Mouse (Mus musculus) hindbrain, postnatal 0 days (tissue): ENCODE results near the gene Scn2b. TPM values are rescaled to one million over a fixed set of nuclear protein-coding genes. Genes with fewer than 3 reads are reported as not detected.

Experiments
- ATAC-seq: fragments of 200-750 bp; cut with Nextera tagmentation; 2 replicates; pipeline ENCODE4 v1.8.0; 2017; ENCODE audit warnings: mild to moderate bottlenecking, moderate TSS enrichment, moderate library complexity
- DNase-seq: peaks from one replicate; pipeline ENCODE4 v3.0.0-alpha.2; 2015; ENCODE audit warnings: low spot score
- H3K27ac ChIP-seq: fragments of 300-500 bp; sonication (generic); 2 replicates; pipeline ENCODE4 v1.5.1; 2014; ENCODE audit warnings: mild to moderate bottlenecking
- H3K27me3 ChIP-seq: fragments of 300-500 bp; sonication (generic); 2 replicates; pipeline ENCODE4 v1.6.1; 2014; ENCODE audit warnings: low read length, mixed read lengths; ENCODE audit not compliant: insufficient read depth
- H3K36me3 ChIP-seq: fragments of 300-500 bp; sonication (generic); 2 replicates; pipeline ENCODE4 v1.6.1; 2014; ENCODE audit warnings: low read length, mixed read lengths; ENCODE audit not compliant: insufficient read depth
- H3K4me1 ChIP-seq: fragments of 300-500 bp; sonication (generic); 2 replicates; pipeline ENCODE4 v1.6.1; 2014; ENCODE audit warnings: antibody characterized with exemption, low read length, mixed read lengths; ENCODE audit not compliant: insufficient read depth
- H3K4me2 ChIP-seq: fragments of 300-500 bp; sonication (generic); 2 replicates; pipeline ENCODE4 v1.6.1; 2014; ENCODE audit warnings: low read depth, mild to moderate bottlenecking, low read length, moderate library complexity, mixed read lengths
- H3K4me3 ChIP-seq: fragments of 300-500 bp; sonication (generic); 2 replicates; pipeline ENCODE4 v1.5.1; 2014; ENCODE audit warnings: low read length
- H3K9ac ChIP-seq: fragments of 300-500 bp; sonication (generic); replicated peaks from 2 replicates; pipeline ENCODE4 v1.6.1; 2014; ENCODE audit warnings: mild to moderate bottlenecking, low read length, moderate library complexity, mixed read lengths
- H3K9me3 ChIP-seq: fragments of 300-500 bp; sonication (generic); 2 replicates; pipeline ENCODE4 v1.6.1; 2016; ENCODE audit warnings: low read length, mixed read lengths
- CTCF ChIP-seq: IDR thresholded peaks from 2 replicates; pipeline ENCODE4 v1.5.1; 2016; ENCODE audit warnings: antibody characterized with exemption, control low read depth, low read depth
- WGBS: fragments of 180-500 bp; shearing (Covaris S2); extraction: QIAGEN DNeasy Blood & Tissue Kit; methylation state at CpG from one replicate; pipeline ENCODE4 v1.1.7; 2014; 5-methylcytosine and 5-hydroxymethylcytosine counted together
- polyA plus RNA-seq: library from polyadenylated mRNA; unstranded; fragments of >200 nt; fragmentation: Nextera tagmentation; extraction: Ambion mirVana; gene quantifications from 2 replicates; pipeline ENCODE4 v1.2.1, GENCODE M21; 2015
- total RNA-seq: library from RNA; depleted of rRNA; stranded (reverse); fragments of >200 nt; gene quantifications from 2 replicates; pipeline ENCODE4 v1.2.3, GENCODE M21; 2014

Scn2b gene
- total and polyA plus RNA-seq, 2 experiments from 2014 or later, result 9.0 to 14.3 TPM

- no peak overlapping the region for H3K9ac ChIP-seq
- no peak overlapping the region for H3K4me2 ChIP-seq
- H3K36me3 ChIP-seq, result no peaks in the 10 kb centered on the region
- H3K27me3 ChIP-seq, result no peaks in the 10 kb centered on the region
- no peak overlapping the region for H3K4me3 ChIP-seq
- WGBS, result 47% methylated on average over 3 of the region's 3 CpGs
- ATAC-seq (no peak), DNase-seq (no peak)
- H3K9me3 ChIP-seq, result no peaks in the 10 kb centered on the region
- no peak overlapping the region for H3K27ac ChIP-seq
- TF ChIP-seq CTCF, result no peak
- no peaks in the 10 kb centered on the region for H3K4me1 ChIP-seq
Measured at GRCm38 (mm10) chr9:45098426-45098825, 19.2 kb upstream of the Scn2b start.

DNA sequence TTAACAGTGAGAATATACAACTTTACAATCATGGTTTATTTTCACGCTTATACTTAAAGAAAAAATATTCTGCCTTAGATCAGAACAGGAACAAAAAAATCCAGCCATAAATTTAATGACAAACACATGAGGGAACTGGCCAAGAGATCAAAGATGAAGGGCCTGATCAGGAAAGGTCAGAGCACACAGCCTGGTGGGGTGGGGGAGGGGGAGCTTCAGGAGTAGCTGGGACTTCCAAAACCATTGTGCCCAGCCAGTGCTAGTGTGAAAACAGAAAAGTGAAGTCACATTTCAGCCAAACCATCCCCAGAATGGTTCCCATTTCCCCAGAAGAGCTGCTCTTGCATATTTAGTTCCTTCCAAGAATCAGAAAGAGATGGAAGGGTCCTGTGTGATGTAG, 15.1 kb upstream of the Scn2b start:
- no peaks in the 10 kb centered on the region for H3K9me3 ChIP-seq
- no peaks in the 10 kb centered on the region for H3K36me3 ChIP-seq
- no peak overlapping the region for H3K9ac ChIP-seq
- TF ChIP-seq CTCF, result no peak
- no peak overlapping the region for H3K27ac ChIP-seq
- H3K4me1 ChIP-seq, result no peaks in the 10 kb centered on the region
- no peak overlapping the region for H3K4me2 ChIP-seq
- WGBS, result 95% methylated on average over 1 of the region's 1 CpGs
- DNase-seq (no peak), ATAC-seq (no peak)
- no peak overlapping the region for H3K4me3 ChIP-seq
- H3K27me3 ChIP-seq, result no peaks in the 10 kb centered on the region

- H3K4me2 ChIP-seq, result no peak overlapping the region
Measured at GRCm38 (mm10) chr9:45103211-45103979, 14.2 kb upstream of the Scn2b start.

GRCm38 (mm10) chr9:45105596-45106374, 11.8 kb upstream of the Scn2b start:
- Histone ChIP-seq H3K36me3 (no peaks in the 10 kb centered on the region), H3K27ac (no peak overlapping the region), H3K27me3 (no peaks in the 10 kb centered on the region), H3K4me1 (no peaks in the 10 kb centered on the region), H3K4me2 (no peak overlapping the region), H3K9ac (no peak overlapping the region), H3K4me3 (no peak overlapping the region), H3K9me3 (no peaks in the 10 kb centered on the region)
- 89% methylated on average over 2 of the region's 2 CpGs for WGBS
- ATAC-seq (no peak), DNase-seq (no peak)
- TF ChIP-seq CTCF, result no peak

More at GRCm38 (mm10) chr9:45103211-45103979, 14.2 kb upstream of the Scn2b start:
- Histone ChIP-seq H3K36me3 (no peaks in the 10 kb centered on the region), H3K27me3 (no peaks in the 10 kb centered on the region), H3K9ac (no peak overlapping the region), H3K4me1 (no peaks in the 10 kb centered on the region), H3K27ac (no peak overlapping the region), H3K9me3 (no peaks in the 10 kb centered on the region), H3K4me3 (no peak overlapping the region)
- DNase-seq (no peak), ATAC-seq (no peak)
- TF ChIP-seq CTCF, result no peak
- 69% methylated on average over 11 of the region's 11 CpGs for WGBS

DNA sequence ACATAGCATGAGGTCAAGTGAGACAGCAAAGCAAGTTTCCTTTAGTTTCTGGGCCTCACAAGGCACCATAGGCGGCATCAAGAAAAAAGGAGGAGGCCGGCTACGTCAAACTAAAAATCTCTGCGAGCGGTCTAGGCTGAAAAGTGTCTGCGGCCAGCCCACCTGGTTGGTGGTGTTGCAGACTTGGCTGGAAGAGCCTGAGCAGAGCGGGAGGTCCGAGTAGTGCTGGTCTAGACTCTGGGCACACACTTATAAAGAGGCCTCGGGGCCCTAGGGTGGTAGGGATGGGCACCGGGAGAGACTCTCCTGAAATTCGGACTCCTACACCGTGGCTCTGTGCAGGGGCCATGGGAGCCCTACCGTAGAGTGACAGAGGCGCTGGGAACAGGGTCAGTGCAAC, 1.9 kb upstream of the Scn2b start:
- ATAC-seq (peak; percentile 65), DNase-seq (peak; percentile 89)
- H3K4me3 ChIP-seq, result peak overlapping the region; percentile 43
- H3K4me1 ChIP-seq, result peaks cover 15% of the 10 kb centered on the region
- H3K4me2 ChIP-seq, result peak overlapping the region; percentile 61
- no peak for TF ChIP-seq CTCF
- H3K36me3 ChIP-seq, result no peaks in the 10 kb centered on the region
- H3K27ac ChIP-seq, result peak overlapping the region; percentile 32; the same call in 1 of the 2 replicates
- H3K27me3 ChIP-seq, result no peaks in the 10 kb centered on the region
- 2% methylated on average over 14 of the region's 14 CpGs for WGBS
- no peaks in the 10 kb centered on the region for H3K9me3 ChIP-seq
- H3K9ac ChIP-seq, result peak overlapping the region; percentile 42

DNA sequence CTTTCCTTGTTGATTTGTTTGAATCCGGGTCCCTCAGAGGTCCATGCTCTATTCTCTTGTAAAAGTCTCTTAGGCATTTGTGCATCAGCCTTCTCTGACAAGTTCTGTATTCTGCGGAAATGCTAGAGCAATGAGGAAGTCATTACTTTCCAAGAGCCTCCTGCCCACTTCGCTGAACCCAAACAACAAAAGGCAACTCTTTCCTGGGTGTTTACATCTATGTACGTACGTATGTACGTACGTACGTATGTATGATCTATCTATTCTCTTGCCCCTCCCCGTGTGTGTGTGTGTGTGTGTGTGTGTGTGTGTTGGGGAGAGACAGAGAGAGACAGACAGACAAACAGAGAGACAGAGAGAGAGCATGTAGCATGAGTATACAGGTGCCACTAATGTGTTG, 763 bp upstream of the Scn2b start:
- no peak overlapping the region for H3K9ac ChIP-seq
- H3K4me1 ChIP-seq, result peaks cover 16% of the 10 kb centered on the region
- no peaks in the 10 kb centered on the region for H3K27me3 ChIP-seq
- TF ChIP-seq CTCF, result no peak
- H3K27ac ChIP-seq, result no peak overlapping the region
- no peaks in the 10 kb centered on the region for H3K9me3 ChIP-seq
- ATAC-seq (no peak), DNase-seq (no peak)
- WGBS, result 71% methylated on average over 9 of the region's 9 CpGs
- H3K4me3 ChIP-seq, result no peak overlapping the region
- no peak overlapping the region for H3K4me2 ChIP-seq
- H3K36me3 ChIP-seq, result no peaks in the 10 kb centered on the region
